Mouse (Mus musculus) heart, adult 2 months (tissue): ENCODE results near the gene Isca2.

Experiments
- CTCF ChIP-seq: fragments of 200-600 bp; IDR thresholded peaks from 2 replicates; pipeline ENCODE4 v1.8.1; 2022; ENCODE audit warnings: antibody characterized with exemption, mild to moderate bottlenecking, moderate library complexity
- EP300 ChIP-seq: fragments of 200-500 bp; IDR thresholded peaks from 2 replicates; pipeline ENCODE4 v1.6.1; 2011; ENCODE audit warnings: low read depth, low read length, control low read depth; ENCODE audit not compliant: insufficient read depth
- POLR2A ChIP-seq: fragments of 200-500 bp; IDR thresholded peaks from 2 replicates; pipeline ENCODE4 v1.6.1; 2011; ENCODE audit warnings: mild to moderate bottlenecking, low read depth, low read length, control low read depth; ENCODE audit not compliant: insufficient read depth

GRCm38 (mm10) chr12:84756016-84756415 is 17.0 kb upstream of the Isca2 start:
- no peak for TF ChIP-seq POLR2A
- no peak for TF ChIP-seq CTCF
- TF ChIP-seq EP300 = no peak
